Mouse (Mus musculus) liver, adult 2 months (tissue): ENCODE measurements around the gene Meis1.

ENCODE experiments used
- CTCF ChIP-seq: fragments of 200-500 bp; IDR thresholded peaks from 2 replicates; pipeline ENCODE4 v1.5.1; 2011; ENCODE audit warnings: low read depth, low read length, control low read depth
- POLR2A ChIP-seq: fragments of 200-500 bp; IDR thresholded peaks from 2 replicates; pipeline ENCODE4 v1.6.1; 2011; ENCODE audit warnings: low read length, control low read depth; ENCODE audit not compliant: insufficient read depth; ENCODE audit errors: extremely low read depth

GRCm38 (mm10) chr11:18927351-18927750 lies 91.4 kb downstream of the Meis1 start:
- TF ChIP-seq CTCF (no peak), POLR2A (no peak)
